Mouse (Mus musculus): ENCODE data around the gene Vax1. TPM values are rescaled to one million over a fixed set of nuclear protein-coding genes. Genes with fewer than 3 reads are reported as not detected.

The Vax1 gene
- polyA plus RNA-seq, 1 experiment from 2014 or later, result not detected

DNA sequence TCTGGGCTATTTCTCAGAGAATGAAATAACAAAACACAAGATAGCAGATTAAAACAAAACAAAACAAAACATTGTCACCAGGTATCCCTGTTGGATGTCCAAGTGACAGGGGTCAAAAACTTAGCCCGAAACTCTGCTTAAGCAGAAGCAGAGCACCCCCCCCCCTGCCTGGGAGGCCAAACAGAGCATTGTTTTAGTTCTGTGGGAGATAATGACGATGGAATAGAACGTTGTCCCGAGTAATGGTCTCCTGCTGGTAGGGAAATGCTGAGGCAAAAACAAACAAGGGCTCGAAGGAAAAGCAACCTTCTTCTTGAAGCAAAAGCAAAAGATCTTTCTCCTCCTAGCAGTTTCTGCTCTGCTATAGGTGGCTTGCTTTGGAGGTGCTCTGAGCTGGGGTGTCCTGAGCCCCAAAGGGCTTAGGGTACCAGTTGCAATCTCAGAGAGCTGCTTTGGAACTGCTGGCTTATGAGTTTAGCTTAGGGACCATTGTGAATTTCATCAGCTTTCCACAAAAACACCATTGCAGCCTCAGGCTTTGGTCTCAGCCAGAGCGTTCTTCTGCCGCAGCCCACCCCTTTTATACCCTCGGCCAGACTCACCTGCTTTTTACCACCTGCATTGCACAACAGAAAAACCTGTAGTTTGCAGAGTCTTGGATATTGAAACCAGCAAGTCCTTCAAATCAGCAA, 20.7 kb upstream of the Vax1 start:
- Histone ChIP-seq H3K9me3 (replicated peaks) (no peaks in the 10 kb centered on the region), H3K4me1 (peaks cover 4% of the 10 kb centered on the region), H3K4me3 (no peak overlapping the region), H3K27ac (no peak overlapping the region), H3K36me3 (no peaks in the 10 kb centered on the region), H3K27me3 (peaks cover 94% of the 10 kb centered on the region), H3K4me2 (replicated peaks) (no peak overlapping the region), H3K9ac (no peak overlapping the region)
- no peak for ATAC-seq (ENCODE audit: low FRiP score)
- WGBS, result 0% methylated on average over 8 of the region's 8 CpGs

- Histone ChIP-seq H3K4me2 (replicated peaks) (no peak overlapping the region), H3K4me1 (peaks cover 2% of the 10 kb centered on the region), H3K9me3 (replicated peaks) (no peaks in the 10 kb centered on the region), H3K27ac (no peak overlapping the region), H3K36me3 (no peaks in the 10 kb centered on the region), H3K4me3 (no peak overlapping the region), H3K9ac (no peak overlapping the region), H3K27me3 (peaks cover 91% of the 10 kb centered on the region)
- WGBS, result 11% methylated on average over 4 of the region's 4 CpGs
- no peak for ATAC-seq (ENCODE audit: low FRiP score)
These were observed 19.1 kb upstream of the Vax1 start for GRCm38 (mm10) chr19:59188981-59189380.

DNA sequence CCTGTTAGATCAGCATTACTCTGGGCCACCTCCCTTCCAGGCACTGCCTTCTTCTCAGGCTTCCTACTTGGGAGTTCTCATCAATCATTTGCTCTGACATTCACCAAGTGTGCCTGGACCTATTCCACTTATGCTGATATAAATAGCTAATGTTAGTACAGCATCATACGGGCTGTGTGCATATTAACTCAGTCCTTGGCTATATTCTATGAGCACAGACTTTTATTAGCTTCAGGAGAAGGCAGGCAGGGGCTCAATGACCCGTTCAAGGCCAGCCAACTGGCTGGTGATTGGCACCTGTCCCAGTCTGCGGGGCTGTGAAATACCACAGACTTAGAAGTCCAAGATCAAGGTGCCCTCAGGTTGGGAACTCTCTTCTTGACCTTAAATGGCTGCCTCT, 14.1 kb upstream of the Vax1 start:
- no peak for ATAC-seq (ENCODE audit: low FRiP score)
- Histone ChIP-seq H3K4me3 (no peak overlapping the region), H3K4me2 (replicated peaks) (no peak overlapping the region), H3K9ac (no peak overlapping the region), H3K4me1 (no peaks in the 10 kb centered on the region), H3K36me3 (no peaks in the 10 kb centered on the region), H3K27ac (no peak overlapping the region), H3K9me3 (replicated peaks) (no peaks in the 10 kb centered on the region), H3K27me3 (peaks cover 84% of the 10 kb centered on the region)
- WGBS, result 55% methylated on average over 3 of the region's 3 CpGs

DNA sequence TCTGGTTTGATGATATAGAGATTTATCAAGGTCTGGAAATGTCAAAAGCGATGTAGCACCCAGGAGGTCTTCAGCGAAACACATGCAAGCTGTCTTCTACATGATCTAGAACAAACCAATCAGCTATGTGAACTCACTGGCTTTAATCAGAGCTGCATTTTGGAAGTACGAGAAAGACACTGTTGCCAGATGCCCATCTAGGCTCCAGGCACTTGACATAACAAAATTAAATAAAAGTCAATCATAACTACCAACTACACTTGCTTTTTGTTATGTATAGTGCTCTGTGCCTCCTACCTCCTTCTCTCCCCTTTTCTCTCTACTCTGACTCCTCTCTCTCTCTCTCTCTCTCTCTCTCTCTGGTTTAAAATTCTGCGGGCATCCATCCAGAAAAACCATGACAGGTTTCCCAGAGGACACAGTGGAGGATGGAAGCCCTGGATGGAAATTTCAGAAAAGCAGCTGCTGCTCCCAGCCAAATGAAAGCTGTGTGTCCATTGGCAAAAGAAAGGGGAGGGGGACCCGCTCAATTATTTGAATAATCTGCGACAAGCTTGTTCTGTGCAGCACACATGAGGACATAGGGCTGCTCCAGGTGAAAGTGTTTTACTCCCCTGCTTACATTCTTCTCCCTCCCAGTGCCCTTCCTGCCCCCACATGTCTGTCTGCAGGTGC, 3.6 kb upstream of the Vax1 start:
- 9% methylated on average over 6 of the region's 6 CpGs for WGBS
- Histone ChIP-seq H3K4me2 (replicated peaks) (no peak overlapping the region), H3K27me3 (peaks cover 96% of the 10 kb centered on the region), H3K36me3 (no peaks in the 10 kb centered on the region), H3K9me3 (replicated peaks) (no peaks in the 10 kb centered on the region), H3K4me1 (peaks cover 14% of the 10 kb centered on the region; the same call in 1 of the 2 replicates), H3K27ac (no peak overlapping the region), H3K9ac (no peak overlapping the region), H3K4me3 (no peak overlapping the region)
- no peak for ATAC-seq (ENCODE audit: low FRiP score)

DNA sequence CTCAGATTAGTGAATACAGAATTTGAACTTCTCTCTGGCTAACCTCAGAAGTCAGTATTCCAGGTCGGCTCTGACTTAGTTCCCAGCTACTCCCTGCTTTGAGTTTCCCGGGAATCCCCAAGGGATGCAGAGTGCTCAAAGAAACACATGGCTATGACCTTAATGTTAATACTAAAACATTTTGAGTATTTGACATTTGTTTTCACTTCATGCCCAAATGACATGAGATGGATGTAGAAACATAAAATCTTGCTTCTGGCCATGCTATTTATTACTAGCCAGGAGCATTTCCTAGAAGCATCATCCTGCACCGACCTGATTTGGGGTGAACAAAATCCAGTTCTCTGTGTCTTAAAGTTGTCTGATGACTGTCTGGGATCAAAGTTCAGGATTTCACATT, 2.9 kb upstream of the Vax1 start:
- no peak for ATAC-seq (ENCODE audit: low FRiP score)
- WGBS, result 3% methylated on average over 3 of the region's 3 CpGs
- H3K4me3 ChIP-seq, result no peak overlapping the region

GRCm38 (mm10) chr19:59171871-59172245, 2.0 kb upstream of the Vax1 start:
- no peak for ATAC-seq (ENCODE audit: low FRiP score)
- peak overlapping the region; percentile 31 for H3K4me2 ChIP-seq (replicated peaks)
- peaks cover 97% of the 10 kb centered on the region for H3K27me3 ChIP-seq

More for the DNA sequence above, 2.9 kb upstream of the Vax1 start:
- no peak overlapping the region for H3K4me2 ChIP-seq (replicated peaks)
- no peak overlapping the region for H3K27ac ChIP-seq
- peaks cover 97% of the 10 kb centered on the region for H3K27me3 ChIP-seq
- H3K9me3 ChIP-seq (replicated peaks), result no peaks in the 10 kb centered on the region
- H3K36me3 ChIP-seq, result no peaks in the 10 kb centered on the region
- no peak overlapping the region for H3K9ac ChIP-seq
- H3K4me1 ChIP-seq, result peaks cover 14% of the 10 kb centered on the region; the same call in 1 of the 2 replicates

DNA sequence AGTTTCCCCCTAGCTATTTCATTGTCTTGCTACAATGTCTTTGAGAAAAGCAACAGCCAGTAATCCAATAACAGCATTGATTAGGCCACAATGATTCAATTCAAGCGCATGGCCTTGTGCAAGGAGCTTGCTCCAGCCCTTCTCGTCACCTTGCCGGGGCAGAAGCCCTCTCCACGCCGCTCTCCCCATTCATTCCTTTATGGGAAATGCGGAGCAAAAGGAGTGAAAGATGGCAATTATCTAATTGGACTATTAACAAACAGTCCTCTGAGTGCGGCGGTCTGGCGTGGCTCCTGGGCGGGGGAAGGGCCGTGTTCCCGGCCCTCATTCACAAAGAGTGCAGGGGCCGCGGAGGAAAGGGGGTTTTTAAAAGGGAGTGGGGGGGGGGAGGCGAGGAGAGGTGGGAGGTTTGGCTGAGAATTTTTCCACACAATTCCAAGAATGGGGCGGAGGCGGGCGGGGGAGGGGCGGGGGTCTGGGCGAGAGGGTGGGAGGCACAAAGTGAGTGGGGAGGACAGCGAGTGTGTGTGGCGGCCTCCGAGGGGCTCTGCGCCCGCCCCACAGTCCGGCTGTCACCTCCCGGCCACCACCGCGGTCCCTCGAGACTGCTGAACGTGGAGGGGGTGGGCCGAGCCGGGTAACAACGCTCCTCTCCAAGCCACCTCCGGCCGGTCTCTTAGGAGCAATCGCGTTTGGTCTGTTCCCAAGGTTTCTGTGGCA, 1.5 kb upstream of the Vax1 start:
- no peaks in the 10 kb centered on the region for H3K9me3 ChIP-seq (replicated peaks)
- no peak overlapping the region for H3K9ac ChIP-seq
- H3K27ac ChIP-seq, result no peak overlapping the region
- 0 out of 2 replicates have a peak overlapping the region, but pooled peaks have one; percentile 1 for H3K4me3 ChIP-seq
- no peaks in the 10 kb centered on the region for H3K36me3 ChIP-seq
- H3K4me2 ChIP-seq (replicated peaks), result peak overlapping the region; percentile 31
- WGBS, result 1% methylated on average over 35 of the region's 38 CpGs
- no peak; the same call in 1 of the 2 replicates for ATAC-seq (ENCODE audit: low FRiP score)
- H3K4me1 ChIP-seq, result peaks cover 19% of the 10 kb centered on the region
- peaks cover 97% of the 10 kb centered on the region for H3K27me3 ChIP-seq

More at GRCm38 (mm10) chr19:59171871-59172245, 2.0 kb upstream of the Vax1 start:
- Histone ChIP-seq H3K9me3 (replicated peaks) (no peaks in the 10 kb centered on the region), H3K4me3 (no peak overlapping the region), H3K4me1 (peaks cover 14% of the 10 kb centered on the region; the same call in 1 of the 2 replicates), H3K9ac (no peak overlapping the region), H3K27ac (no peak overlapping the region), H3K36me3 (no peaks in the 10 kb centered on the region)
- WGBS, result under 1% methylated on average over 19 of the region's 19 CpGs

DNA sequence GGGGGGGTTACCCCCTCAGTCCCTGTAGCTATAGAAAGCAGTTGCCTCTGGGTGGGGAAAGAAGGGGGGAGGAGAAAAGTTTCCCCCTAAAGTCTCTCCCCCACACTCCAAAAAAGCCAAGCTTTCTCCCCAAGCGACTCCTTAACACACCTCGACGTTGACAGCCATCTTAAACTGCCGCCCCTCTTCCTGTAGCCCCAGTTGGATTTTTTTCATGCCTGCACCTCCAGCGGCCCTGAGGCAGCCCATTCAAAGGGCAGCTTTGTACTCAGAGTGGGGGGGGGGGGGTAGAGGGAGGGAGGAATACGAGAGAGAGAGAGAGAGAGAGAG, 875 bp upstream of the Vax1 start:
- Histone ChIP-seq H3K4me3 (no peak overlapping the region), H3K27ac (no peak overlapping the region), H3K9me3 (replicated peaks) (no peaks in the 10 kb centered on the region), H3K36me3 (no peaks in the 10 kb centered on the region), H3K4me1 (peaks cover 23% of the 10 kb centered on the region), H3K27me3 (peaks cover 96% of the 10 kb centered on the region), H3K4me2 (replicated peaks) (peak overlapping the region; percentile 31; the same call in 1 of the 2 replicates), H3K9ac (no peak overlapping the region)
- ATAC-seq (ENCODE audit: low FRiP score), result no peak
- 0% methylated on average over 6 of the region's 6 CpGs for WGBS

- H3K9me3 ChIP-seq (replicated peaks), result no peaks in the 10 kb centered on the region
- H3K4me2 ChIP-seq (replicated peaks), result peak overlapping the region; percentile 35
- no peak; the same call in 1 of the 2 replicates for ATAC-seq (ENCODE audit: low FRiP score)
- peaks cover 23% of the 10 kb centered on the region for H3K4me1 ChIP-seq
- no peak overlapping the region for H3K27ac ChIP-seq
- under 1% methylated on average over 65 of the region's 65 CpGs for WGBS
- H3K36me3 ChIP-seq, result no peaks in the 10 kb centered on the region
- H3K4me3 ChIP-seq, result peak overlapping the region; percentile 22
- peak overlapping the region; percentile 23; the same call in 1 of the 2 replicates for H3K9ac ChIP-seq
- peaks cover 98% of the 10 kb centered on the region for H3K27me3 ChIP-seq
These were observed 517 bp downstream of the Vax1 start for GRCm38 (mm10) chr19:59169143-59169935.

GRCm38 (mm10) chr19:59168386-59168905, 1.4 kb downstream of the Vax1 start:
- H3K4me2 ChIP-seq (replicated peaks), result no peak overlapping the region
- peaks cover 23% of the 10 kb centered on the region for H3K4me1 ChIP-seq
- no peak overlapping the region for H3K9ac ChIP-seq
- H3K27me3 ChIP-seq, result peaks cover 98% of the 10 kb centered on the region
- H3K4me3 ChIP-seq, result peak overlapping the region; percentile 22; the same call in 1 of the 2 replicates
- no peak overlapping the region for H3K27ac ChIP-seq
- no peaks in the 10 kb centered on the region for H3K9me3 ChIP-seq (replicated peaks)
- no peak for ATAC-seq (ENCODE audit: low FRiP score)
- H3K36me3 ChIP-seq, result no peaks in the 10 kb centered on the region
- 2% methylated on average over 17 of the region's 17 CpGs for WGBS

GRCm38 (mm10) chr19:59167871-59168270, 2.0 kb downstream of the Vax1 start:
- WGBS, result 14% methylated on average over 5 of the region's 5 CpGs
- Histone ChIP-seq H3K4me2 (replicated peaks) (no peak overlapping the region), H3K36me3 (no peaks in the 10 kb centered on the region), H3K27ac (no peak overlapping the region), H3K27me3 (peaks cover 98% of the 10 kb centered on the region), H3K4me3 (no peak overlapping the region), H3K9me3 (replicated peaks) (no peaks in the 10 kb centered on the region), H3K4me1 (peaks cover 23% of the 10 kb centered on the region), H3K9ac (no peak overlapping the region)
- ATAC-seq (ENCODE audit: low FRiP score), result no peak

Data from hindbrain, embryonic 12.5 days (tissue).